Mouse (Mus musculus) heart, embryonic 14.5 days (tissue): Measurements from ENCODE around the gene Ccdc28b. TPM values are rescaled to one million over a fixed set of nuclear protein-coding genes. Genes with fewer than 3 reads are reported as not detected.

Source experiments
- ATAC-seq: fragments of 200-750 bp; cut with Nextera tagmentation; 2 replicates; pipeline ENCODE4 v1.8.0; 2017; ENCODE audit warnings: low read depth, moderate TSS enrichment; ENCODE audit not compliant: insufficient number of reproducible peaks, insufficient read depth, low FRiP score
- H3K27ac ChIP-seq, 2 experiments: fragments of 200-500 bp in 1 of 2; fragments of 300-500 bp in 1 of 2; sonication (generic) in 1 of 2; replicated peaks in 1 of 2; 2 replicates each; pipeline ENCODE4 v1.5.1; 2012 to 2014; ENCODE audit warnings: low read depth in 2 of 2, low read length in 2 of 2, control low read depth in 1 of 2, mild to moderate bottlenecking in 1 of 2, mixed read lengths in 1 of 2; ENCODE audit not compliant: control insufficient read depth in 1 of 2, insufficient read depth in 1 of 2
- H3K27me3 ChIP-seq: fragments of 300-500 bp; sonication (generic); 2 replicates; pipeline ENCODE4 v1.6.1; 2014; ENCODE audit warnings: mild to moderate bottlenecking, low read length, control low read depth; ENCODE audit not compliant: control insufficient read depth, insufficient read depth
- H3K36me3 ChIP-seq: fragments of 300-500 bp; sonication (generic); 2 replicates; pipeline ENCODE4 v1.6.1; 2014; ENCODE audit warnings: mild to moderate bottlenecking, control low read depth, low read length, mixed read lengths; ENCODE audit not compliant: control insufficient read depth, insufficient read depth
- H3K4me1 ChIP-seq, 2 experiments: fragments of 200-500 bp in 1 of 2; fragments of 300-500 bp in 1 of 2; sonication (generic) in 1 of 2; 2 replicates each; pipeline ENCODE4 v1.6.1; 2012 to 2014; ENCODE audit warnings: low read length in 2 of 2, control low read depth in 1 of 2, mixed read lengths in 1 of 2; ENCODE audit not compliant: control insufficient read depth in 2 of 2, insufficient read depth in 2 of 2
- H3K4me2 ChIP-seq: fragments of 300-500 bp; sonication (generic); 2 replicates; pipeline ENCODE4 v1.6.1; 2014; ENCODE audit warnings: mild to moderate bottlenecking, low read length
- H3K4me3 ChIP-seq, 2 experiments: fragments of 200-500 bp in 1 of 2; fragments of 300-500 bp in 1 of 2; sonication (generic) in 1 of 2; 2 replicates each; pipeline ENCODE4 v1.5.1; 2012 to 2014; ENCODE audit warnings: low read length in 2 of 2, mild to moderate bottlenecking in 2 of 2, control low read depth in 1 of 2, low read depth in 1 of 2, moderate library complexity in 1 of 2; ENCODE audit not compliant: control insufficient read depth in 1 of 2, insufficient read depth in 1 of 2
- H3K9ac ChIP-seq: fragments of 300-500 bp; sonication (generic); 2 replicates; pipeline ENCODE4 v1.6.1; 2014; ENCODE audit warnings: mild to moderate bottlenecking, low read length
- H3K9me3 ChIP-seq: fragments of 300-500 bp; sonication (generic); 2 replicates; pipeline ENCODE4 v1.6.1; 2016; ENCODE audit warnings: low read length, control low read depth; ENCODE audit not compliant: control insufficient read depth
- WGBS: fragments of 180-500 bp; shearing (Covaris S2); extraction: QIAGEN DNeasy Blood & Tissue Kit; methylation state at CpG from one replicate; pipeline ENCODE4 v1.1.7; 2014; 5-methylcytosine and 5-hydroxymethylcytosine counted together
- polyA plus RNA-seq: library from polyadenylated mRNA; unstranded; fragments of >200 nt; fragmentation: Nextera tagmentation; extraction: Ambion mirVana; gene quantifications from 2 replicates; pipeline ENCODE4 v1.2.1, GENCODE M21; 2014

Gene Ccdc28b
- polyA plus RNA-seq, 1 experiment from 2014 or later, result 53.3 TPM

DNA sequence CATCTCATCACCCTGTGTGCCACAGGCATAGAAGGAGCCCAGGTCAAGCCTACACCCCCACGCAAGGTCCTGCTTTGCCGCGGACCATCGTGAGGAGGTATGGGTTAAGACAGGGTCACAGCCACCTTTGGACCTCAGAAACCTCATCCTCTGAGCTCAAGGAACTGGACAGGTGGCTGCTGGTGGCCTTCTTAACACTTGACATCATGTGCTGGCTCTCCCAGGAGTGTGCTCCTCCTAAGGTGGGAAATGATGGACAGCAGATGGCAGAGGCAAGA, 50.7 kb downstream of the Ccdc28b start:
- Histone ChIP-seq H3K9me3 (no peaks in the 10 kb centered on the region), H3K27me3 (no peaks in the 10 kb centered on the region), H3K36me3 (no peaks in the 10 kb centered on the region), H3K4me1 (peaks cover 0 to 16% of the 10 kb centered on the region in 2 experiments; a peak in 3 of 4 replicates), H3K9ac (no peak overlapping the region), H3K27ac (peak overlapping the region in 1 of 2 experiments; percentile 27; a peak in 1 of 4 replicates), H3K4me2 (no peak overlapping the region), H3K4me3 (no peak overlapping the region)
- WGBS, result 94% methylated on average over 4 of the region's 4 CpGs
- no peak for ATAC-seq

DNA sequence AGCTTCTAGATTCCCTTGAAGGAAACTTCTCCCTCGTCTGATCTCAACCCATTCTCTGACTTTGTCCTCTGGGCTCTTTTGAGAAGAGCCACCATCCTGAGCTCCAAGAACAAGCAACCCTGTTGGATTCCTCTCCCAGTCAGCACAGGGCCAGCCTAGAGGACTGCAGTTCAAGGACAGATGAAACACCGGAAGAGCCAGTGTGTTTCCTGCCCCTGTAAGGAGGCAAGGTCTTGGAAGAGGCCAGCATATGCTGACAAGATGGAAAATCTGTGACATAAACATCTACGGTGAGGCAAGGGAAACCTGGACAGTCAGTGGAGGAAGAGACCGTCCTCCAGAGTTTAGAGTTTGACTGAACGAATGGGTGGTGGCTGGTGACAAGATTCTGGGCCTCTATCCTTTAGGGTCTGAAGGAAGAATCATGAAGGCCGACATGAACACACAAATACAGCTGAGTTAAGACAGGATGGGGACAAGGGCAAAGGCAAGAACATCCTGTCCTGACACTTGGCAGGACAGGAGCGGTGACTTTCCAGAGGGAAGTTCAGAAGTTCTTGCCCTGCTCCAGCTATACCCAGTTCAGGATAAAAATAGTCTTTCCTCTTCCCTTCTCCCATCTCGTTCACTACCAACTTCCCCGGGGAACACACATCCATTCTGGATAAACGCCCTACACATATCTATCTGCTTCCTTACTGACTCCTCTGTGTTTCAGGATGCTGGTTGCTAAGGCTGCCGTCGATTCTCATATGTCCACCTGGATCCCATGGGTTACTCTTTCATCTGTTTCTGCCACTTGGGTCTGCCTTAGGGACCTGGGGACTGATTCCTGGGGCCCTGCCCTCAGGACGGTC, 51.3 kb downstream of the Ccdc28b start:
- H3K4me1 ChIP-seq, result peaks cover 0 to 14% of the 10 kb centered on the region in 2 experiments; a peak in 3 of 4 replicates
- peak overlapping the region in 1 of 2 experiments; percentile 27; a peak in 1 of 4 replicates for H3K27ac ChIP-seq

DNA sequence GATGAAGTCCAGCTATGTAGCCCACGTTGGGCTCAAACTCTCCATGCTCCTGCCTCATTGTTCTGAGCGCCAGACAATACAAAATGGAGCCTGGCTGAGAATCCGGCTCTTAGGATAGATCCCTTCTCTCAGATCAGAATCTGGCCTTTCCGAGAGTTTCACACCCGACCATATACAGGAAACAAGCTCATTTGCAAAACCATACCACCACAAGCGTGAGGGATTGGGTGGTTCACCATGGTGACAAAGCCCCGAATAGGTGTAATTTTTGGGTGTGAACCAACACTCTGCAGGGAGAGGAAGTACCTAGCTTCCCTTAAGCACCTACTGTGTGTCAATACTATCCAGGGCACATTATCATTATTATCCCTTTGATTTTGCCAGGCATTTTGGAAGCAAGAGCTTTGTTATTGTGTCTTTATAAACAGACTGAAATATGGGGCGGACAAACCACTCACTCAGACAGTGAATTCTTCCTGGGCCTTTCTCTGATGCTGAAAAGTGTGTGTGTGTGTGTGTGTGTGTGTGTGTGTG, 52.1 kb downstream of the Ccdc28b start:
- ATAC-seq, result no peak
- no peaks in the 10 kb centered on the region for H3K36me3 ChIP-seq
- no peak overlapping the region for H3K4me2 ChIP-seq
- H3K27me3 ChIP-seq, result no peaks in the 10 kb centered on the region
- H3K4me1 ChIP-seq, result peaks cover 0 to 12% of the 10 kb centered on the region in 2 experiments; a peak in 3 of 4 replicates
- WGBS, result 74% methylated on average over 8 of the region's 8 CpGs
- H3K9ac ChIP-seq, result no peak overlapping the region
- H3K4me3 ChIP-seq, result no peak overlapping the region
- no peaks in the 10 kb centered on the region for H3K9me3 ChIP-seq
- no peak overlapping the region for H3K27ac ChIP-seq

More for the DNA sequence above, 51.3 kb downstream of the Ccdc28b start:
- H3K4me2 ChIP-seq, result no peak overlapping the region
- no peak overlapping the region for H3K9ac ChIP-seq
- WGBS, result 56% methylated on average over 13 of the region's 13 CpGs
- no peaks in the 10 kb centered on the region for H3K9me3 ChIP-seq
- no peaks in the 10 kb centered on the region for H3K36me3 ChIP-seq
- no peak for ATAC-seq
- H3K27me3 ChIP-seq, result no peaks in the 10 kb centered on the region
- no peak overlapping the region for H3K4me3 ChIP-seq

DNA sequence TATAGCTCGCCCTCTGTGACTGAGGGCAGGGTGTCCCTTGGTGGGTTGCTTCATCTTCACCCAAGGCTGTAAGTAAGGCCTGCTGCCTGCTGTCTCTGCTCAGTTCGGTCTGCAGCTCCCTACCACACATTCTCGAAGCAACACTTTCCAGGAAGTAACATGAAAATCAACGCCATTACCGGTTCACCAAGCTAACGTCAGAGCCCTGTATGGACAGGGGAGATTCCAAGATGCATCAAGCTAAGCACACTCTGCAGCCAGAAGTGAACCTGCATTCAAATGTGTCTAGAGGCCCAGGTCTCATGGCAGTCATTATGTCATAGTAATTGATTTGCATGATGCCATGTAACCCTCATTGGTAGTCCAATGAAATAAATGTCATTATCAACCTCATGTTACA, 53.7 kb downstream of the Ccdc28b start:
- Histone ChIP-seq H3K9me3 (no peaks in the 10 kb centered on the region), H3K4me2 (no peak overlapping the region), H3K36me3 (no peaks in the 10 kb centered on the region), H3K4me1 (peaks cover 0 to 7% of the 10 kb centered on the region in 2 experiments; a peak in 3 of 4 replicates), H3K4me3 (no peak overlapping the region), H3K27ac (no peak overlapping the region), H3K9ac (no peak overlapping the region), H3K27me3 (no peaks in the 10 kb centered on the region)
- WGBS, result 85% methylated on average over 6 of the region's 6 CpGs
- ATAC-seq, result no peak

Other genes starting within 250 kb of the Ccdc28b start
- 9.0 TPM in 2 replicates for gene Zbtb8a, start 245.8 kb downstream of the Ccdc28b start, polyA plus RNA-seq
- gene Zbtb8b, start 183.1 kb downstream of the Ccdc28b start, polyA plus RNA-seq, result 5.0 and 5.6 TPM in 2 replicates
- gene Bsdc1, start 162.4 kb downstream of the Ccdc28b start, polyA plus RNA-seq, result 23.2 and 25.5 TPM in 2 replicates
- not detected in 2 replicates for gene Tssk3, start 132.9 kb downstream of the Ccdc28b start, polyA plus RNA-seq
- not detected in 2 replicates for gene Fam229a, start 132.8 kb downstream of the Ccdc28b start, polyA plus RNA-seq
- gene Marcksl1, start 110.4 kb downstream of the Ccdc28b start, polyA plus RNA-seq, result 301 and 313 TPM in 2 replicates
- gene Hdac1, start 81.2 kb downstream of the Ccdc28b start, polyA plus RNA-seq, result 123 and 124 TPM in 2 replicates
- gene Lck, start 50.3 kb downstream of the Ccdc28b start, polyA plus RNA-seq, result 2.6 and 3.2 TPM in 2 replicates
- gene Fam167b, start 45.4 kb downstream of the Ccdc28b start, polyA plus RNA-seq, result 5.3 and 5.6 TPM in 2 replicates
- 192 and 207 TPM in 2 replicates for gene Eif3i, start 23.3 kb downstream of the Ccdc28b start, polyA plus RNA-seq
- gene Tmem234, start 23.3 kb downstream of the Ccdc28b start, polyA plus RNA-seq, result 158 and 179 TPM in 2 replicates
- gene Dcdc2b, start 9.7 kb downstream of the Ccdc28b start, polyA plus RNA-seq, result 1.1 and 2.6 TPM in 2 replicates
- 24.1 and 25.1 TPM in 2 replicates for gene Iqcc, start 4.8 kb downstream of the Ccdc28b start, polyA plus RNA-seq
- 51.5 and 56.4 TPM in 2 replicates for gene Txlna, start 17.1 kb upstream of the Ccdc28b start, polyA plus RNA-seq
- gene Kpna6, start 48.8 kb upstream of the Ccdc28b start, polyA plus RNA-seq, result 11.5 and 14.2 TPM in 2 replicates
- 7.1 and 13.4 TPM in 2 replicates for gene Tmem39b, start 72.9 kb upstream of the Ccdc28b start, polyA plus RNA-seq
- gene Khdrbs1, start 118.4 kb upstream of the Ccdc28b start, polyA plus RNA-seq, result 69.6 and 74.0 TPM in 2 replicates
- 350 and 362 TPM in 2 replicates for gene Ptp4a2, start 187.3 kb upstream of the Ccdc28b start, polyA plus RNA-seq